Mouse (Mus musculus): ENCODE measurements around the gene Jund. TPM values are rescaled to one million over a fixed set of nuclear protein-coding genes. Genes with fewer than 3 reads are reported as not detected.
A peak's percentile ranks its signal among the peaks of the same experiment; 100 is the strongest.

The Jund gene
- polyA plus RNA-seq, 1 experiment from 2014 or later = 79.8 TPM

GRCm38 (mm10) chr8:70701048-70701981, 2.6 kb downstream of the Jund start:
- Histone ChIP-seq H3K4me3 (peak overlapping the region; percentile 87), H3K9me3 (replicated peaks) (no peaks in the 10 kb centered on the region), H3K27ac (peak overlapping the region; percentile 98), H3K27me3 (no peaks in the 10 kb centered on the region), H3K4me1 (replicated peaks) (peaks cover 45% of the 10 kb centered on the region), H3K9ac (peak overlapping the region; percentile 96), H3K36me3 (no peaks in the 10 kb centered on the region; the same call in 1 of the 2 replicates), H3K4me2 (peak overlapping the region; percentile 77)
- WGBS = 50% methylated on average over 10 of the region's 10 CpGs
- ATAC-seq (replicated peaks; ENCODE audit: insufficient number of reproducible peaks, insufficient read depth, low FRiP score, low read depth) = no peak

DNA sequence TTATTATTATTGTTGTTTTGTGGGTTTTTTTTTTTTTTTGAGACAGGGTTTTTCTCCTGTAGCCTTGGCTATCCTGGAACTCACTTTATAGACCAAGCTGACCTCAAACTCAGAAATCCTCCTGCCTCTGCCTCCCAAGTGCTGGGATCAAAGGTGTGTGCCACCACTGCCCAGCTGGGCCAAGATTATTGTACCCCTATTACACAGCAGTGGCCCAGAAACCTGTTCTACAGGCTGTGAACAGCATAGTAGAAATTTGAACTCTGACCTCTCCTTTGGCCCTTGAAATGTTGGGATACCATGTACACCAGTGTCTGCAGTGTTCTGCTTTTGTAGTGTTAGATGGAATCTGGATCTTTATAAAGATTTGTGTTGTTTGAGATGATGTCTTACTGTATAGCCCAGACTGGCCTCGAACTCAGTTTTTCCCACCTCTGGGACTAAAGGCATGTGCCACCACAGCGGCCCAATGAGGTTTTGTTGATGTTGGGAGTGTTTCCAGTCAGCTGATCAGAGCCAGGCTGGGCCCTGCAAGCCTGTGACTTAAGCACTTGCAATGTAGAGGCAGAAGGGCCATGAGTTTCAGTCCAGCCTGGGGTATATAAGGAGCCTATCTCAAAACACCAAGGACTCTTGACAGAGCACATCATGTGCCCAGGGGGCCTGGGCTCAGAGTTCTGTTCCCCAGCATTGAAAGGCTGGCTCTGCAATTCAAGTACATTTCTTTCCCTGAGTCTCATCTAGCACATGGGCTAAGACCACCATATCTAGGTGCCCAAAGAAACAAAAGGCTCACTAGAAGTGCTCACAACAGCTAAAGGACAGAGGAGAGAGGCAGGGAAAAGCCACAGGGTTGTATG, 3.5 kb downstream of the Jund start:
- 58% methylated on average over 2 of the region's 2 CpGs for WGBS
- Histone ChIP-seq H3K4me1 (replicated peaks) (peaks cover 37% of the 10 kb centered on the region), H3K4me2 (peak overlapping the region; percentile 77; the same call in 1 of the 2 replicates), H3K36me3 (no peaks in the 10 kb centered on the region; the same call in 1 of the 2 replicates), H3K9me3 (replicated peaks) (no peaks in the 10 kb centered on the region), H3K27ac (peak overlapping the region; percentile 40), H3K4me3 (no peak overlapping the region), H3K9ac (no peak overlapping the region), H3K27me3 (no peaks in the 10 kb centered on the region)
- ATAC-seq (replicated peaks; ENCODE audit: insufficient number of reproducible peaks, insufficient read depth, low FRiP score, low read depth) = no peak

DNA sequence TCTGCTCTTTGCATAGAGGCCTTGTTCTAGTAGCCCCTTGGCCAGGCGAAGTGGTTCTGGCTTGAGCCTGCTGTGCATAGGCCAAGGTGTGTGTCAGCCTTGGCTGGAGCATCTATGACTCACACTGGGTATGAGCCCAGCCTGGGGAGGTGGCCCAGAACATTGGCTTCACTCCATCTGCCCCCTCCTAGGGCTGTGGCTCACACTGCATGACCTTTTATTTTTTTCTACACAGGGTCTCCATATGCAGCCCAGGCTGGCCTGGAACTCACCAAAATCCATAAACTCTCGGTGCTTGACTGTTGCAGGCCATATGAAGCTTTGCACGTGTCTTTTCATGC, 4.1 kb downstream of the Jund start:
- no peak overlapping the region for H3K4me2 ChIP-seq

DNA sequence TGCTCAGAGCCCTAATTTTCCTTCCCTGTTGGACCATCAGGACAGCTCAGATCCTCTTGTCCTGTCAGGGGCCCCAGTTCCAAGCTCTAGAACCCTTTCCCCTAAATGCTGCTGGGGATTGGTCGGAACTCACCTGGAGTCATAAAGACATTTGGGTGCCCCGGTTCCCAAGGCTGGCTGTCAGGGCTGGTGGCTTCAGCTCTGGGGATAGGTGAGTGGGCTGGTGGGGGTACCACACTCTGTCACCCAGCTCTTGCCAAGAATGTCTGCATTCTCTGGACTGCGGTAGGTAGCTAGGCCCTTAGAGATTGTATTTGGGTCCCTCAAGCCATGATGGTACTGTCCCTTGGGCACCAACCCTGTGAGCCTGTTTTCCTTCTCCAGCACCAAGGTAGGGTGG, 4.5 kb downstream of the Jund start, which contains the start of gene Iqcn:
TSS of gene Iqcn (plus strand) at position 171 of the 400 bp plus-strand sequence.
- peak within 1 kb of the TSS; percentile 40 for H3K27ac ChIP-seq
- WGBS = 92% methylated on average over 3 of the region's 3 CpGs
- peaks cover 26% of the 10 kb centered on the region for H3K4me1 ChIP-seq (replicated peaks)
- H3K27me3 ChIP-seq = no peaks in the 10 kb centered on the region
- no peaks in the 10 kb centered on the region; the same call in 1 of the 2 replicates for H3K36me3 ChIP-seq
- no peak for ATAC-seq (replicated peaks; ENCODE audit: insufficient number of reproducible peaks, insufficient read depth, low FRiP score, low read depth)
- no peak within 1 kb of the TSS for H3K9ac ChIP-seq
- no peak within 1 kb of the TSS for H3K4me3 ChIP-seq
- peak within 1 kb of the TSS; percentile 77; the same call in 1 of the 2 replicates for H3K4me2 ChIP-seq
- H3K9me3 ChIP-seq (replicated peaks) = no peaks in the 10 kb centered on the region

More for the DNA sequence above, 4.1 kb downstream of the Jund start:
- H3K27me3 ChIP-seq = no peaks in the 10 kb centered on the region
- no peaks in the 10 kb centered on the region; the same call in 1 of the 2 replicates for H3K36me3 ChIP-seq
- peak overlapping the region; percentile 40; the same call in 1 of the 2 replicates for H3K27ac ChIP-seq
- no peak overlapping the region for H3K4me3 ChIP-seq
- H3K9ac ChIP-seq = no peak overlapping the region
- H3K9me3 ChIP-seq (replicated peaks) = no peaks in the 10 kb centered on the region
- peaks cover 31% of the 10 kb centered on the region for H3K4me1 ChIP-seq (replicated peaks)
- 60% methylated on average over 3 of the region's 3 CpGs for whole genome bisulfite sequencing
- ATAC-seq (replicated peaks; ENCODE audit: insufficient number of reproducible peaks, insufficient read depth, low FRiP score, low read depth) = no peak

DNA sequence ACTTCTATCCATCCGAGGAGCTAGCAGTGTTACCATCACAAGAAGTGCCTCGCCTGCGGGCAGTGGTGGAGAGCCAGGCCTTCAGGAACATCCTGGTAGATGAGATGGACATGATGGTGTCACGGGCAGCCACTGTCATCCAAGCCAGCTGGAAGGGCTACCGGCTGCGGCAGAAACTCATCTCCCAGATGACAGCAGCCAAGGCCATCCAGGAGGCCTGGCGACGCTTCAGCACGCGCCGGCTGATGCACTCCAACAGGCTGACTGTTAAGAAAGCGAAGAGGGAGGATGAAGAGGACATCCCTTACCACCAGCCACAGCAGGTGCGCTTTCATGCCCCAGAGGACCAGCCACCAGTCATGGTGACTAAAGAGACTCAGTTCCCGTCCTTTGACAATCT, 9.5 kb downstream of the Jund start:
- no peak overlapping the region for H3K27ac ChIP-seq
- no peaks in the 10 kb centered on the region for H3K27me3 ChIP-seq
- no peak for ATAC-seq (replicated peaks; ENCODE audit: insufficient number of reproducible peaks, insufficient read depth, low FRiP score, low read depth)
- no peak overlapping the region for H3K9ac ChIP-seq
- H3K9me3 ChIP-seq (replicated peaks) = no peaks in the 10 kb centered on the region
- 84% methylated on average over 14 of the region's 14 CpGs for WGBS
- H3K4me2 ChIP-seq = no peak overlapping the region
- H3K4me3 ChIP-seq = no peak overlapping the region
- no peaks in the 10 kb centered on the region for H3K36me3 ChIP-seq
- H3K4me1 ChIP-seq (replicated peaks) = no peaks in the 10 kb centered on the region

- H3K9ac ChIP-seq = no peak overlapping the region
- H3K4me1 ChIP-seq (replicated peaks) = no peaks in the 10 kb centered on the region
- no peak for ATAC-seq (replicated peaks; ENCODE audit: insufficient number of reproducible peaks, insufficient read depth, low FRiP score, low read depth)
- H3K9me3 ChIP-seq (replicated peaks) = no peaks in the 10 kb centered on the region
- no peak overlapping the region for H3K4me3 ChIP-seq
- 84% methylated on average over 9 of the region's 9 CpGs for WGBS
- no peaks in the 10 kb centered on the region for H3K36me3 ChIP-seq
- no peak overlapping the region for H3K4me2 ChIP-seq
- H3K27ac ChIP-seq = no peak overlapping the region
- H3K27me3 ChIP-seq = no peaks in the 10 kb centered on the region
Observed at GRCm38 (mm10) chr8:70709794-70710193, 11.0 kb downstream of the Jund start.

DNA sequence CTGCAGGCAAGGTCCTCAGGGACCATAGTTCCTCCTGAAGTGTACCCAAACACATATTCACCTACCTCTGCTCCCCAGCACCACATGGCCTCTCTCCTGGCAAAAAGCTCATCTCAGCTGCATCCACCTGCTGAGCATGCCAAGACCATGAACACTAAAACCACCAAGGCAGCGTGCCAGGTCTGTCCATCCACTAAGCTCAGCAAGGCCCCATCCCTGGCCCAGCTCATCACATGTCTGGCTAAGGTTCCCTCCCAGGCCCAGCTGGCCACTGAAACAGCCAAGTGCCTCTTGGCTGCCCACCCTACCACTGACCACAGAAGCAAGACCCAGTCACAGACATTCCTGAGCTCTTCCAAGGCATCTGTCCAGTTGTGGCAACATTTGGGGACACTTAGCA, 11.5 kb downstream of the Jund start:
- no peak overlapping the region for H3K4me3 ChIP-seq
- no peak overlapping the region for H3K27ac ChIP-seq
- H3K9me3 ChIP-seq (replicated peaks) = no peaks in the 10 kb centered on the region
- no peaks in the 10 kb centered on the region for H3K4me1 ChIP-seq (replicated peaks)
- no peaks in the 10 kb centered on the region for H3K36me3 ChIP-seq
- no peak overlapping the region for H3K4me2 ChIP-seq
- no peaks in the 10 kb centered on the region for H3K27me3 ChIP-seq
- no peak overlapping the region for H3K9ac ChIP-seq
- no peak; the same call in 1 of the 2 replicates for ATAC-seq (replicated peaks; ENCODE audit: insufficient number of reproducible peaks, insufficient read depth, low FRiP score, low read depth)
- WGBS = 92% methylated on average over 1 of the region's 1 CpGs

- no peaks in the 10 kb centered on the region for H3K36me3 ChIP-seq
- no peak for ATAC-seq (replicated peaks; ENCODE audit: insufficient number of reproducible peaks, insufficient read depth, low FRiP score, low read depth)
- H3K27me3 ChIP-seq = no peaks in the 10 kb centered on the region
- no peak overlapping the region for H3K4me3 ChIP-seq
- WGBS = 76% methylated on average over 11 of the region's 11 CpGs
- no peak overlapping the region for H3K27ac ChIP-seq
- H3K9me3 ChIP-seq (replicated peaks) = no peaks in the 10 kb centered on the region
- H3K4me1 ChIP-seq (replicated peaks) = no peaks in the 10 kb centered on the region
- no peak overlapping the region for H3K4me2 ChIP-seq
- no peak overlapping the region for H3K9ac ChIP-seq
Observed at GRCm38 (mm10) chr8:70711041-70711440, 12.3 kb downstream of the Jund start.

- H3K9ac ChIP-seq = no peak overlapping the region
- no peak overlapping the region for H3K4me2 ChIP-seq
- H3K27ac ChIP-seq = no peak overlapping the region
- peaks cover 21% of the 10 kb centered on the region for H3K27me3 ChIP-seq
- WGBS = 83% methylated on average over 7 of the region's 7 CpGs
- H3K4me1 ChIP-seq (replicated peaks) = no peaks in the 10 kb centered on the region
- no peaks in the 10 kb centered on the region for H3K36me3 ChIP-seq
- no peak for ATAC-seq (replicated peaks; ENCODE audit: insufficient number of reproducible peaks, insufficient read depth, low FRiP score, low read depth)
- H3K4me3 ChIP-seq = no peak overlapping the region
- H3K9me3 ChIP-seq (replicated peaks) = no peaks in the 10 kb centered on the region
Observed at GRCm38 (mm10) chr8:70713991-70714390, 15.2 kb downstream of the Jund start.

GRCm38 (mm10) chr8:70715086-70715485, 16.3 kb downstream of the Jund start:
- Histone ChIP-seq H3K9me3 (replicated peaks) (no peaks in the 10 kb centered on the region), H3K9ac (no peak overlapping the region), H3K4me2 (no peak overlapping the region), H3K36me3 (no peaks in the 10 kb centered on the region), H3K4me3 (no peak overlapping the region), H3K4me1 (replicated peaks) (no peaks in the 10 kb centered on the region), H3K27me3 (peaks cover 29% of the 10 kb centered on the region), H3K27ac (no peak overlapping the region)
- ATAC-seq (replicated peaks; ENCODE audit: insufficient number of reproducible peaks, insufficient read depth, low FRiP score, low read depth) = no peak
- WGBS = 43% methylated on average over 2 of the region's 2 CpGs
